Mouse (Mus musculus): ENCODE results near the gene Lrba.

DNA sequence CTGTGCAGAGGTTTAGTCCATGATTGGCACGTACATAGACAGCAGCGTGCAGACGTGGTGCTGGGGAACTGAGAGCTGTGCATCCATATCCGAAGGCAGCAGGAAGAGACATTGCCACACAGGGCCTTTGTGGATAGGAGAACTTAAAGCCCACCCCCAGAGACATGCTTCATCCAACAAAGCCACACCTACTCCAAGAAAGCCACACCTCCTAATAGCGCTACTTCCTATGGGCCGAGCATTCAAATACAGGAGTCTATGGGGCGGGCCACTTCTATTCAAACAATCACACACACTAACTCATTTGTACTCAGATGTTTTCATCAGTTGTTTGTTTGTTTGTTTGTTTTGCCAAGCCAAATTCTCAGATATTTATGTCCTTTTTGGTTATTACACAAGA is 39.9 kb upstream of the Lrba start:
- TF ChIP-seq POLR2A (IDR thresholded peaks at IDR 0.05; ENCODE audit: control insufficient read depth, low read depth, low read length) (no peak), CTCF (IDR thresholded peaks at IDR 0.05; ENCODE audit: control insufficient read depth, insufficient read depth, insufficient replicate concordance, low read depth, low read length) (no peak)

All from testis, adult 2 months (tissue).